In the genomic region with DNA sequence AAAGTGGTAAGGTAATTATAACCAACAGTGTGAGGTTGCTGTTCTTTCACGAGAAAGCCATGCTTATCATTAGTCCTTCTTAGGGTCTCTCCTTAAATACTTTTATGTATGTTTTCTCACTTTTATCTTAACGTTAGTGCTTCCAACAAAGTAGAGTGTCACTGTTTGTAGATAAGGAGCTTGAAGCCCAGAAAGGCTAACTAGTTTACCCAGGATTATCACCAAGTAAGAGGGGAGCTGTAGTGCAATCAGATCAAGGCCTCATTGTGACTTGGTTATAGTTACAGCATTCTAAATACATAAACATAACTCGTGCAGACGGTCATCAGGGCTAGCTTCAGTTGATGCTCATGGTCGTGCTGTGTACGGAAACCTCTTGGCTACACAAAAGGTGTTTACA, we compare ENCODE assay signal across 28 mouse cellular contexts.
DNase-seq lines count a peak whose midpoint lies in the region; ATAC-seq and TF ChIP-seq lines count a peak whose summit lies in the region.
"Had no signal": no experiment of that assay in that cellular context is flagged by ENCODE, and none has a peak within 500 bp of the region (broad histone marks: within the 10 kb centered on the region; RNA-seq: fewer than 3 reads in every experiment).

No protein-coding gene starts in this region.

- no peak overlapping the region for H3K4me2 ChIP-seq in liver, embryonic 14.5 days (ENCODE audit: low read depth)
- no peak overlapping the region for H3K4me2 ChIP-seq in liver, embryonic 12.5 days
- no peak overlapping the region for H3K4me2 ChIP-seq in stomach, postnatal 0 days (replicated peaks; ENCODE audit: low read depth)
- H3K4me2 ChIP-seq: embryonic facial prominence, embryonic 13.5 days; embryonic facial prominence, embryonic 15.5 days; forebrain, embryonic 12.5 days had no signal

- H3K4me3 ChIP-seq in liver, embryonic 14.5 days (ENCODE audit: insufficient read depth in 1 of 2, low read depth in 2 of 2, low read length in 2 of 2), result no peak overlapping the region
- H3K4me3 ChIP-seq in liver, embryonic 12.5 days, result no peak overlapping the region
- H3K4me3 ChIP-seq in MEL (ENCODE audit: control insufficient read depth in 1 of 2, insufficient read depth in 1 of 2, low read depth in 2 of 2, low read length in 2 of 2), result no peak overlapping the region
- no peak overlapping the region for H3K4me3 ChIP-seq in stomach, postnatal 0 days (ENCODE audit: low read depth, low read length)
- H3K4me3 ChIP-seq: embryonic facial prominence, embryonic 13.5 days; embryonic facial prominence, embryonic 15.5 days; erythroblast, embryonic 14.5 days; forebrain, embryonic 10.5 days; forebrain, embryonic 12.5 days had no signal

- H3K79me2 ChIP-seq in MEL (ENCODE audit: control insufficient read depth, insufficient read depth, low read length, poor library complexity), result no peaks in the 10 kb centered on the region

- no peak for TF ChIP-seq CTCF in liver, embryonic 14.5 days (IDR thresholded peaks at IDR 0.05; ENCODE audit: low read depth)
- no peak for TF ChIP-seq CTCF in MEL (IDR thresholded peaks at IDR 0.05 in 2 of 3, conservative IDR thresholded peaks at IDR 0.05 in 1 of 3; ENCODE audit: control insufficient read depth in 1 of 3, insufficient read depth in 1 of 3, low read depth in 2 of 3, low read length in 3 of 3, poor library complexity in 1 of 3, severe bottlenecking in 1 of 3)
- no peak for TF ChIP-seq CTCF in stomach, postnatal 0 days (IDR thresholded peaks at IDR 0.05; ENCODE audit: low read depth)

- peak; percentile 28; the same call in 1 of the 2 replicates for ATAC-seq in liver, embryonic 14.5 days (ENCODE audit: insufficient read depth)
- no peak for ATAC-seq in liver, embryonic 12.5 days
- ATAC-seq in megakaryocyte progenitor cell, adult 5-6 weeks (replicated peaks; ENCODE audit: poor library complexity), result peak; percentile 39
- no peak for ATAC-seq in stomach, postnatal 0 days (ENCODE audit: low FRiP score, low TSS enrichment)
- ATAC-seq: CD4-positive, CD25-positive, alpha-beta regulatory T cell, adult 4 months; forebrain, embryonic 14.5 days; forebrain, embryonic 16.5 days had no signal

- WGBS in liver, embryonic 14.5 days (ENCODE audit: insufficient replicate concordance), result 33% methylated on average over 6 of the region's 6 CpGs
- 41% methylated on average over 6 of the region's 6 CpGs for WGBS in liver, embryonic 12.5 days (ENCODE audit: insufficient replicate concordance)
- WGBS in stomach, postnatal 0 days, result 61% methylated on average over 6 of the region's 6 CpGs

- TF ChIP-seq POLR2A in MEL (IDR thresholded peaks at IDR 0.05; ENCODE audit: control insufficient read depth in 1 of 2, insufficient read depth in 1 of 2, low read depth in 1 of 2, low read length in 2 of 2, poor library complexity in 1 of 2), result no peak

- H3K9me3 ChIP-seq in liver, embryonic 14.5 days (ENCODE audit: control insufficient read depth, low read length), result no peaks in the 10 kb centered on the region
- H3K9me3 ChIP-seq in liver, embryonic 12.5 days (replicated peaks), result no peaks in the 10 kb centered on the region
- no peaks in the 10 kb centered on the region for H3K9me3 ChIP-seq in MEL (replicated peaks; ENCODE audit: insufficient read depth, low read length)
- no peaks in the 10 kb centered on the region for H3K9me3 ChIP-seq in stomach, postnatal 0 days (ENCODE audit: control insufficient read depth, low read length)
- H3K9me3 ChIP-seq: embryonic facial prominence, embryonic 13.5 days; embryonic facial prominence, embryonic 15.5 days; forebrain, embryonic 10.5 days; forebrain, embryonic 12.5 days; G1E had no signal

- H3K27me3 ChIP-seq in liver, embryonic 14.5 days (ENCODE audit: control insufficient read depth, insufficient read depth, low read length), result no peaks in the 10 kb centered on the region
- no peaks in the 10 kb centered on the region for H3K27me3 ChIP-seq in liver, embryonic 12.5 days (replicated peaks)
- no peaks in the 10 kb centered on the region for H3K27me3 ChIP-seq in MEL (ENCODE audit: control insufficient read depth in 1 of 2, insufficient read depth in 2 of 2, low read length in 2 of 2)
- H3K27me3 ChIP-seq in stomach, postnatal 0 days (ENCODE audit: control insufficient read depth, insufficient read depth, low read length), result no peaks in the 10 kb centered on the region
- H3K27me3 ChIP-seq: CH12.LX; embryonic facial prominence, embryonic 13.5 days; embryonic facial prominence, embryonic 15.5 days; forebrain, embryonic 12.5 days had no signal

- H3K9ac ChIP-seq in liver, embryonic 14.5 days (replicated peaks), result no peak overlapping the region
- no peak overlapping the region for H3K9ac ChIP-seq in liver, embryonic 12.5 days
- no peak overlapping the region for H3K9ac ChIP-seq in MEL (ENCODE audit: control insufficient read depth, low read depth, low read length, poor library complexity, severe bottlenecking)
- no peak overlapping the region for H3K9ac ChIP-seq in stomach, postnatal 0 days (ENCODE audit: low read length)
- H3K9ac ChIP-seq: embryonic facial prominence, embryonic 13.5 days; embryonic facial prominence, embryonic 15.5 days; forebrain, embryonic 12.5 days had no signal

- H3K27ac ChIP-seq in liver, embryonic 14.5 days, result no peak overlapping the region
- no peak overlapping the region; the same call in 1 of the 2 replicates for H3K27ac ChIP-seq in liver, embryonic 12.5 days
- H3K27ac ChIP-seq in MEL (ENCODE audit: control insufficient read depth, low read depth, low read length), result no peak overlapping the region
- no peak overlapping the region for H3K27ac ChIP-seq in stomach, postnatal 0 days (replicated peaks)
- H3K27ac ChIP-seq: embryonic facial prominence, embryonic 13.5 days; embryonic facial prominence, embryonic 15.5 days; forebrain, embryonic 10.5 days; forebrain, embryonic 12.5 days had no signal

- no peak for TF ChIP-seq RAD21 in MEL (IDR thresholded peaks at IDR 0.05; ENCODE audit: low read depth, low read length)

- no peak for TF ChIP-seq EP300 in liver, embryonic 14.5 days (IDR thresholded peaks at IDR 0.05; ENCODE audit: low read depth)
- TF ChIP-seq EP300 in MEL (IDR thresholded peaks at IDR 0.05; ENCODE audit: low read depth in 1 of 2, low read length in 2 of 2), result peak in 1 of 2 experiments; percentile 30; a peak in 2 of 4 replicates
- TF ChIP-seq EP300 in stomach, postnatal 0 days (optimal IDR thresholded peaks at IDR 0.05), result no peak

- no peaks in the 10 kb centered on the region; the same call in 1 of the 2 replicates for H3K36me3 ChIP-seq in liver, embryonic 14.5 days (replicated peaks; ENCODE audit: control insufficient read depth, insufficient read depth, low read depth)
- H3K36me3 ChIP-seq in liver, embryonic 12.5 days, result peaks cover 15% of the 10 kb centered on the region
- peaks cover 0 to 13% of the 10 kb centered on the region in 2 experiments; a peak in 2 of 4 replicates for H3K36me3 ChIP-seq in MEL (ENCODE audit: control insufficient read depth in 1 of 2, insufficient read depth in 2 of 2, low read length in 2 of 2)
- H3K36me3 ChIP-seq in stomach, postnatal 0 days (ENCODE audit: control insufficient read depth, insufficient read depth, low read length), result no peaks in the 10 kb centered on the region
- H3K36me3 ChIP-seq: embryonic facial prominence, embryonic 13.5 days; embryonic facial prominence, embryonic 15.5 days; forebrain, embryonic 10.5 days; forebrain, embryonic 12.5 days had no signal

- peaks cover 4 to 20% of the 10 kb centered on the region in 2 experiments; a peak in 2 of 4 replicates for H3K4me1 ChIP-seq in liver, embryonic 14.5 days (replicated peaks; ENCODE audit: control insufficient read depth in 2 of 2, insufficient read depth in 2 of 2, low read length in 1 of 2)
- H3K4me1 ChIP-seq in liver, embryonic 12.5 days, result peaks cover 45% of the 10 kb centered on the region
- peaks cover 8 to 10% of the 10 kb centered on the region in 2 experiments for H3K4me1 ChIP-seq in MEL (ENCODE audit: control insufficient read depth in 1 of 2, insufficient read depth in 2 of 2, low read length in 2 of 2)
- H3K4me1 ChIP-seq in stomach, postnatal 0 days (replicated peaks; ENCODE audit: control insufficient read depth, insufficient read depth), result no peaks in the 10 kb centered on the region

- intact Hi-C loops in heart, postnatal 36 days (cut with DNase I), result loop anchor here (5.0 kb wide), 1 partner anchor 52 kb away; no protein-coding TSS in a partner anchor

- DNase-seq in heart, adult 11 months, result peak; percentile 53
- no peak for DNase-seq in heart, postnatal 36 days
- DNase-seq in liver, embryonic 14.5 days (ENCODE audit: low read depth in 3 of 3, low spot score in 3 of 3), result no peak
- DNase-seq in MEL (ENCODE audit: low read depth, low spot score), result peak; percentile 32
- DNase-seq in stomach, postnatal 0 days (ENCODE audit: low spot score), result no peak
- DNase-seq in urinary bladder, adult 2 months (ENCODE audit: low spot score), result no peak
- DNase-seq: adrenal gland, adult 2 months; adrenal gland, postnatal 10 days; adrenal gland, postnatal 25 days; B cell, adult 2 months; cerebellum, adult 11-12 months; cerebellum, adult 8-10 months; cerebellum, adult 9-11 months; cerebellum, postnatal 14 days; cerebellum, postnatal 36 days; embryo, embryonic 11 days had no signal

TF ChIP-seq in MEL, 35 proteins besides CTCF, POLR2A, EP300 and RAD21:
- TF ChIP-seq SIN3A (IDR thresholded peaks at IDR 0.05; ENCODE audit: low read length), result peak; percentile 30; the same call in 1 of the 2 replicates
- TF ChIP-seq GATA1 (IDR thresholded peaks at IDR 0.05; ENCODE audit: low read depth, low read length), result peak; percentile 70; the same call in 1 of the 2 replicates
- no peak for TF ChIP-seq ZC3H11A (IDR thresholded peaks at IDR 0.05; ENCODE audit: low read depth, low read length)
- 0 out of 2 replicates have a peak, but pooled peaks have one; percentile 23 for TF ChIP-seq ETS1 (IDR thresholded peaks at IDR 0.05; ENCODE audit: low read depth, low read length)
- TF ChIP-seq MYC (IDR thresholded peaks at IDR 0.05; ENCODE audit: low read depth, low read length), result no peak
- TF ChIP-seq ZKSCAN1 (IDR thresholded peaks at IDR 0.05; ENCODE audit: low read depth, low read length), result no peak
- 0 out of 2 replicates have a peak, but pooled peaks have one; percentile 33 for TF ChIP-seq TCF12 (IDR thresholded peaks at IDR 0.05; ENCODE audit: low read depth, low read length)
- no peak for TF ChIP-seq USF1 (IDR thresholded peaks at IDR 0.05; ENCODE audit: low read depth, low read length)

Comparison
In these comparisons a context has a peak if more than half of its experiments do, and no peak if none do; other contexts are left out.
1. DNase-seq: peak in heart, adult 11 months (single experiment) and MEL (single experiment); none in heart, postnatal 36 days (0 of 2), liver, embryonic 14.5 days (0 of 3), stomach, postnatal 0 days (single experiment) and urinary bladder, adult 2 months (single experiment).
2. ATAC-seq: peak in liver, embryonic 14.5 days (single experiment) and megakaryocyte progenitor cell, adult 5-6 weeks (single experiment); none in liver, embryonic 12.5 days (single experiment) and stomach, postnatal 0 days (single experiment).